Mouse (Mus musculus): ENCODE data around the gene Neurod2.

The Neurod2 gene

DNA sequence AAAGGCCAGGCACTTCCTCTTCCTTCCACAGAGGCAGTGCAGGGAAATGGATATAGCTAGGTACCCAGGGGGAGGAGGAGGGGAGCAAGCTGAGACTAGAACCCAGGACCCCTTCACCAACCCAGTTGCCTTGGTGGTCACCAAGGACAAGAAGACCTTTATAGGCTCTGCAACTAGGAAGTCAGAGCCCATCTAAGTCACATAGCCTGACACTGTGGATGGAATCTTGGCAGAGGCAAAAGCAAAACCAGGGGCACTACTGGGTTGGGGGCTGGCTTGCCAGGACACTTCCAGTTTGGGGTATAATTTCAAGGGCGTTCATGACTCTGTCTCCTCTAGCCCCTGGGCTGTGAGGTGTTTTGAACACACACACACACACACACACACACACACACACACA, 2.0 kb upstream of the Neurod2 start:
- no peak for DNase-seq

GRCm38 (mm10) chr11:98330745-98331204, 1.3 kb upstream of the Neurod2 start:
- DNase-seq = no peak

GRCm38 (mm10) chr11:98329960-98330744, 704 bp upstream of the Neurod2 start:
- DNase-seq = no peak

DNA sequence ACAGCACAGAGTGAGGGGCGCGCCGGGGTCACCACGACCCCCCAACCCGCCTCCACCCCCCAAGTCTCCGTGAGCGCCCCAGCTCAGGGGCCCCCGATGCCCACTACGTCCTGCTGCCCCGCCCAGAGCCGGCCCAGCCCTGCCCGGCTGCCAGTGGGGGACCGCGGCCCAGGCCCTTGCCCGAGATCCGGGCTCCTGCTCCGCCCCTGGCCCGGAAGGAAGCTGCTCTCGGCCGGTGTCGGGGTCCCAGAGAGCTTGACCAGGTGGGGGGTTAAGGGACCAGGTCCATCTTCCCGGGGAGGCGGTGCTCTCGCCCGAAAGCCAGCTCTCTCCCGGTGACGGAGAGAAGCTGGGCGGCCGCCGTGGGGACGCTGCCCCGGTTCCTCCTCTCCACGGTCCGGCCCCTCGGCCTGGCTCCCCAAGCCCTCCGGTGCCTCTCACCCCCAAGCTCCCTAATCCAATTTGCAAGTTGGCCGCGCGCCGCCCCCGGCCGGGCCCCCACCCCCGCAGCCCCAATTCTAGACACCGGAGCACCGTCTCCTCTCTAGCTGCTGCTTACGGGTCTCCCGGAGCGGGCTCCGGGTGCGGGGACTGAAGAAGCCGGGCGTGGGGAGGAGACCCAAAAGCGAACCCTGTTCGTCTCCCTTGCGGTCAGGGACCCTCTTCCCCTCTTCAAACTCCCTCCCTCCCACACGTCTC, 928 bp downstream of the Neurod2 start:
- no peak for DNase-seq

GRCm38 (mm10) chr11:98328031-98328370, 1.4 kb downstream of the Neurod2 start:
- DNase-seq = no peak

DNA sequence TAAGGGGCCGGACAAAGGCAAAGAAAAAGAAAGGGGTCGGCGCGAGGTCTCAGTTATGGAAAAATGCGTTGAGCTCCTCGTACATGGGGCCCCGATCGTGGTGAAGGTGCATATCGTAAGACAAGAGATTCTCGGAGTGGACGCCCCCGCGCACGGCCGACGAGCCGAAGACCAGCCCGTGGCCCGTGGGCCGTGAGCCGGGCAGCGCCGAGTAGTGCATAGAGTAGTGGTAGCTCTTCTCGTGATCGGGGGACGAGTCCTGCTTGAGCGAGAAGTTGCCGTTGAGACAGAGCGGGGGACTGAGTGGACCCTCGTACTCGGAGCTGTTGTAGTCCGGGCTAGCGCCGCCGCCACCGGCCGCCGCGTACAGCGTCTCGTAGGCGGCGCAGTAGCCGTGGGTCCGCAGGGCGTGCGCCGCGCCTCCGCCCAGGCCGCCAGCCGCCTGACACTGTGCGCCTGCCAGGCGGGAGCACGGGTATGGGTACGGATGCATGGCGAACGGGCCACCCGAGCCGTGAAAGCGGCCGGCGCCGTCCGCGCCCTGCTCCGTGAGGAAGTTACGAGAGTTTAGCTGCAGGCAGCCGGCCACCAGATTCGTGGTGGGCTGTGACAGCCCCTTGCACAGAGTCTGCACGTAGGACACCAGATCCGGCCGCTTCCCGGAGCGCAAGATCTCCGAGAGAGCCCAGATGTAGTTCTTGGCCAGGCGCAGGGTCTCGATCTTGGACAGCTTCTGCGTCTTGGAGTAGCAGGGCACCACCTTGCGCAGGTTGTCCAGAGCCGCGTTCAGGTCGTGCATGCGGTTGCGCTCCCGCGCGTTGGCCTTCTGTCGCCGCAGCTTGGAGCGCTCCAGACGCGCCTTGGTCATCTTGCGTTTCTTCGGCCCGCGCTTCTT, 2.1 kb downstream of the Neurod2 start:
- no peak for DNase-seq

DNA sequence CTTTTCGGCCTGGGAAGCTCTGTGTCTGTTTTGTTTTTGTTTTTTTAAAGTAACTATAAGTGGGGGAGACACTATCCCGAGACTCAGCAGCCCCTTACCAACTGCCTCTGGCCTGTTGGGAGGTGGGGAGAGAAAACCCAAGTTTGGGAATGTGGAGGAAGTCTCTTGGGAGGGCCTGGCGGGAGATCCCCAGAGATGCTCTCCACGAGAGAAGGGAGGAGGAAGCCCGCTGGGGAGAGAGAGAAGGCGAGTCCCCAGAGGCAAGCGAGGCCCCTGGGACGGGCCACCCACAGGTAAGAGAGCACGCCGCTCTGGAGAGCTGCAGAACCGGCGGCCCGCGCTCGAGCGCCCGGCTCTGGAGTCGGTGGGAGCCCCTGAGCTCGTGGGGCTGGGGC, 2.7 kb downstream of the Neurod2 start:
- DNase-seq = no peak

DNA sequence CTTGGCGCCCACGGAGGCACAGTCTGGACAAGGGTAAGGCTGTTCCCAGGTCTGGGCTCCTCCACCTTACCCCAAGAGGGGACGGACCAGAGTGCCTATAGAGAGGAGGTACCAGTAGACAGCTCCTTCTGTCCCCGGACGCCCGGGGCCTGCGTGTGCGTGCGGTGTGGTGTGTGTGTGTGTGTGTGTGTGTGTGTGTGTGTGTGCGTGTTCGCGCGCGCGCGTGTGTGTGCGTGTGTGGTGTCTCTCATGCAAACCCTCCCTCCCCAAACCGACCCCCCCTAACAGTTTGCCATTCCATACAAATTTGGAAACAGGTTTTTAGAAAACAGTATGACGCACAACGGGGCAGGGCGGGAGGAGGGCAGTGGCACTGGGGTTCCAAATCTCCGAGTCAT, 3.6 kb downstream of the Neurod2 start:
- no peak for DNase-seq

- DNase-seq = no peak
Observed at GRCm38 (mm10) chr11:98325191-98325820, 4.1 kb downstream of the Neurod2 start.

DNA sequence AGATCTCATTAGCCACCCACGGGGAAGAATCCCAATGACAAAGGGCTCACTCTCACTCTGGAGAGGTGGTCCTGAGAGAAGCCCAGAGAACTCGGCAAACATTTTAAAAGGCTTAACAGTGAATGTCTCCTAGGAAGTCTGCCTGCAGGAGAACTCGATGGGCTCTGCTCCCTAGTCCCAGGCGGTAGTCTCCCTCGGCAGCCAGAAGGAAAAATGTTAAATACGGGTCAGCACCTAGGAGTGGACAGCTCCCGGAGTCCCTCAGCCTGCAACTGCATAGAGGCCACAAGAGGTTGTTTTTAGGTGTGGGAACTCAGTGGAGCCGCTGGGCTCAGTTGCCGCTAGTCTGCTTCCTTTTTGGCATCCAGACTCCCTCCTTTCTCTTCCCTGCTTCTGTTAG, 5.5 kb downstream of the Neurod2 start:
- DNase-seq = peak; percentile 42

- no peak for DNase-seq
Observed at GRCm38 (mm10) chr11:98323136-98323866, 6.1 kb downstream of the Neurod2 start.

GRCm38 (mm10) chr11:98322159-98322558, 7.3 kb downstream of the Neurod2 start:
- no peak for DNase-seq

- DNase-seq = no peak
Observed at GRCm38 (mm10) chr11:98321677-98322003, 7.8 kb downstream of the Neurod2 start.

- DNase-seq = no peak
Observed at GRCm38 (mm10) chr11:98320806-98321676, 8.4 kb downstream of the Neurod2 start.

DNA sequence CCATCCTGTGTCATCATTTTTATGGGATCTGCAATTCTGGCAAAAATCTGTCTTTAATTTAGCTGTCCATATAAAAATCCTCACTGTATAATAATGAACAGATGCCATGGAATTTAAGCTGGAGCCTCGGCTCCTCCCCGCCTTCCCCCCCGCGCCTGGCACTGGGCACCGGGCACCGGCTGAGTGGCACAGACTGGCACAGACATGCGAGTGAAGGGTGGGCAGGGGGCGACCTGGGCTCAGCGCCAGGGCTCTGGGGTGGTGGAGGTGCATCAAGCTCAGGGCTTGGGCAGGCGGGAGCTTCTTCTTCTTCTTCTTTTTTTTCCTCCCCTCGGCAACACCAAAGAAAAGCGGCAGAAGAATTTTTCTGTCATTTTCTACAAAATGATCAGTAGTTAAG, 9.1 kb downstream of the Neurod2 start:
- DNase-seq = no peak

- DNase-seq = no peak
Observed at GRCm38 (mm10) chr11:98319944-98320343, 9.5 kb downstream of the Neurod2 start.

GRCm38 (mm10) chr11:98319544-98319943, 9.9 kb downstream of the Neurod2 start:
- DNase-seq = no peak

DNA sequence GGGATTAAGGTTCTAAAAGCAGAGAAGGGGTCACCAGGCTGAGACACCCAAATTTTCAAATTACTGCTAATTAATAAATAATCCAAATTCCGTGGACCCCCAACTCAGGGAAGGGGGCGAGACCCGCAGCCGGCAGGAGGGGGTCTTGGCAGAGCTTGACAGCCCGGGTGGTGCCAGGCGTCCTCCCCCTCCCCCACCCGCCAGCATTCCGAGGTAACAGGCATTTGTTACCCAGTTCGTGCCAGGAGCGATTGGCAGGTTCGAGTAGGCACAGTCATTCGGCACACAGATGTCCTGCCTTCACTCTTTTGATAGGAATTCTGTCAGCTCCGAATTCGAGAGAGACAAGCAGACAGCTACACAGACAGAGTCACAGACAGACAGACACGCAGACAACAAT, 10.3 kb downstream of the Neurod2 start:
- no peak for DNase-seq

GRCm38 (mm10) chr11:98318421-98319116, 10.9 kb downstream of the Neurod2 start:
- no peak for DNase-seq

- DNase-seq = no peak
Observed at GRCm38 (mm10) chr11:98317479-98317878, 12.0 kb downstream of the Neurod2 start.

Measured in kidney, adult 9 months (tissue).